Mouse (Mus musculus): ENCODE data around the gene Gpam. TPM values are rescaled to one million over a fixed set of nuclear protein-coding genes. Genes with fewer than 3 reads are reported as not detected.
A peak's percentile ranks its signal among the peaks of the same experiment; 100 is the strongest.
"Not testable (repeated sequence)": the region's sequence is repeated elsewhere in the genome, so short reads cannot be mapped to it uniquely, and the experiment has no call there.

Gpam gene
- total RNA-seq (2022), result 100 to 1,000 TPM in 3 of 4 experiments, 10 to 100 TPM in 1; 77.4 to 450 (median 220) TPM

- no peak for DNase-seq
Measured at GRCm38 (mm10) chr19:55127072-55127718, at the start of gene Gpam. TSS of gene Gpam (minus strand) at chr19:55127238.

DNA sequence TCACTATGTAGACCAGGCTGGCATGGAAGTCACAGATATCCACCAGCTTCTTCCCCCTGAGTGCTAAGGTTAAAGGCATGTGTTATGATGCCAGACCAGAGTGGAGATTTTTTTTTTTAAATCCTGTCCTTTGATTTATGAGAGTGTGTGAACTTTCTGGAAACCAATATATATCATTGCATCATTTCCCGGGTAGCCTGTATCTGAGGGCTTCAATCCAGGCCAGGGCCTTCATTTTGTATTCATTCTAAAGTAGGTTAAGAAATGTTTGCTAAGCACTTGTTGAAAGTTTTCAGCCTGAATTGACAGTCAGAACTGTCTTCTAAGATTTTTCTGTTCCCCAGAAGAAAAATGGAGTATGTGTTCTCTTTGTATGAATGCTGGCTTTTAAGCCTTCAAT, 44.5 kb upstream of the Gpam start:
- no peak for DNase-seq

- no peak for DNase-seq
Measured at GRCm38 (mm10) chr19:55170399-55170798, 43.4 kb upstream of the Gpam start.

DNA sequence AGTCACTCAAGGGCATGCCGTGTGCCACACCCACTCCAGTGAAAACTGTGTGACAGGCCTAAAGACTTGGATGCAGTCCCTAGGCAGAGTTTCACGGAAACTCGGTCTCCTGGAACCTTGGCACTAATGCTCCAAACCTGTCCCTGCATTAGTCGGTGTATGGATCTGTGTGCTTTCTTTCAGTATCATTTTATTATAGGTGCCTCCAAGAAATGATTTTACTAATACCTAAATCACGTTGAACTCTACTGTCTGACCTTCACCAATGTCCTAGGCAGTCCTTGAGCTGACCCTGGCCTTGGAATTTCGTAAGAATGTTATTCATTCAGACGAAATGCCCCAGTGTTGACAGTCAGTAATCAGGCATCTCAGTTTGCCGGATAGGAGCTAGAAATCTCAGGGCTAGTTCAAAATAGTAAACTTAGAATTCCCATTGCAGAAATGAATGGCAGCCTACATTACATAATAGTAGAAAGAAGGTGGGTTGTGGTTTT, 42.2 kb upstream of the Gpam start:
- DNase-seq, result peak; percentile 57

DNA sequence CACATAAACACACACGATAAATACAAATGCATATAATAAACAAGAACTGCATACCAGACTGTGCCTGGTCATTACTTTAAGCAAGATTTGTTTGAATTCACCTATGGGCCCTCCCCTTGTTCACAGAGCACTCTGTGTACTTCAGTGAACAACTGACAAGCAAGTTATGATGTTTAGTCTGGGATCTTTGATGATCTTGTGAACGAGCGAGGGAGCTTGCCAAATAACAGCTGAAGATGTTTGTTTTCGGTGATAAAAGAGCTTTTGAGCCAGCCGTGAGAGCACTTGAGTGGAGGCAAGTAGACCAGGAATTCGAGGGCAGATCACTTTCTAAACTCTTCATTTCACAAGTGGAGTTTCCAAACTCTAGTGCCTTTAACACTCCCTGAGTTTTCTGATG, 41.3 kb upstream of the Gpam start:
- DNase-seq, result no peak

- no peak for DNase-seq
Measured at GRCm38 (mm10) chr19:55167741-55168140, 40.7 kb upstream of the Gpam start.

- no peak for DNase-seq
Measured at GRCm38 (mm10) chr19:55166741-55167140, 39.7 kb upstream of the Gpam start.

- no peak for DNase-seq
Measured at GRCm38 (mm10) chr19:55165954-55166353, 38.9 kb upstream of the Gpam start.

GRCm38 (mm10) chr19:55165183-55165865, 38.3 kb upstream of the Gpam start:
- DNase-seq, result peak; percentile 54

GRCm38 (mm10) chr19:55164162-55164561, 37.1 kb upstream of the Gpam start:
- no peak for DNase-seq

GRCm38 (mm10) chr19:55162271-55162670, 35.2 kb upstream of the Gpam start:
- no peak for DNase-seq

- no peak for DNase-seq
Measured at GRCm38 (mm10) chr19:55159826-55160225, 32.8 kb upstream of the Gpam start.

DNA sequence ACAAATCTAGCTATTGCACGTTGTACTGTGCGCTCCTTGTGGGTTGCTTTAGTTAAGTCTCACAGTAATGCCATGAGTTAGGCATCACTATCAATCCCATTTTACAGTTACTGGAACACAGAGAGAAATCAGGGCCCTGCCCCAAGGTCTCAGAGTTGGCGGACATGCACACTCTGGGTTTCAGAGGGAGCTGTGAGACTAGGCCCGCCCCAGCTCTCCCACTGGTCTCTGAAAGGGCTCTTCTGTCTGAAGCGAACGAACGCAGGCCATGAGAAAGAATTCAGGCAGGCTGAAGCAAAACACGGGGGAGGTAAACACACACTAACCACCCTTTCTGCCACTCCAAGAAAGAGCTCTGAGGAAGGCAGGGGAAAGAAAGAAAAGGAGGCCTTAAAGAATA, 31.6 kb upstream of the Gpam start:
- peak; percentile 31 for DNase-seq

GRCm38 (mm10) chr19:55157029-55157428, 30.0 kb upstream of the Gpam start:
- DNase-seq, result no peak

GRCm38 (mm10) chr19:55152983-55153382, 25.9 kb upstream of the Gpam start:
- DNase-seq, result no peak

- not testable (repeated sequence) for DNase-seq
Measured at GRCm38 (mm10) chr19:55152274-55152673, 25.2 kb upstream of the Gpam start.

DNA sequence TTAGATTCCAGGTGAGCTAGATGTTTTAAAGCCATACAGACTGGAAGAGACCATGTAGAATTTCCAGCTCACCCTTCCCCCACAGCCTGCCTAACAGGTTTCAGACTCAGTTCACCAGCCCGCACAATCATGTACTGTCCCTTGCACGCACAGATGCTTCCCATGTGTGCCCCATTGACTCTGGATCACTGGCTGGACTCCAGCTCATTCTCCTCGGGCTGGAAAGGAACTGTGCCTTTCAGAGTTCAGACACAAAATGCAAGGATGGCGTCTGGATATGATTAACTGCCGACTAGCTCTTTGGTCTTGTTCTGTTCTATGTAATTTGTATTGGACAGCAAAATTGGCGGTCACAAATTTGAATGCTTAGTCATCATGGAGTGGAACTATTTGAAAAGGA, 22.6 kb upstream of the Gpam start:
- no peak for DNase-seq

- DNase-seq, result no peak
Measured at GRCm38 (mm10) chr19:55148109-55148508, 21.1 kb upstream of the Gpam start.

DNA sequence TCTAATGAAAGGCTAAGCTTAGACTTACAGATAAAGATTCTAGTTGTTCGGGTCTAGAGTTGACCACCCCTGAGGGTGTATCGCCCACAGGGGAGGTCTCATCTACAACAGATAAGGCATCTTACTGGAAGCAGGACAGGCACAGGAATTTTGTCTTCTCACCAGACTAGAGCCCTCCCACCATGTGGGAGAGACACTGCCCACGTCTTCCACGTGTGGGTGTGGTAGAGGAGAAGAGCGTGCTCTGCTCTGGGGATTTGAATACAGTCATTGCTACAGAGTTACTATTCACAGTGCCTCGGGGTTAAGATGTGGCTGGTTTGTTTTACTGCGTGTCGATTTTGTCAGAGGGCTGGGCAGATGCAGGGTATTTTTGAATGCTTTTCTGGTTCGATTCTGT, 20.5 kb upstream of the Gpam start:
- DNase-seq, result no peak

- no peak for DNase-seq
Measured at GRCm38 (mm10) chr19:55145136-55145535, 18.1 kb upstream of the Gpam start.

GRCm38 (mm10) chr19:55144691-55145090, 17.7 kb upstream of the Gpam start:
- DNase-seq, result no peak

DNA sequence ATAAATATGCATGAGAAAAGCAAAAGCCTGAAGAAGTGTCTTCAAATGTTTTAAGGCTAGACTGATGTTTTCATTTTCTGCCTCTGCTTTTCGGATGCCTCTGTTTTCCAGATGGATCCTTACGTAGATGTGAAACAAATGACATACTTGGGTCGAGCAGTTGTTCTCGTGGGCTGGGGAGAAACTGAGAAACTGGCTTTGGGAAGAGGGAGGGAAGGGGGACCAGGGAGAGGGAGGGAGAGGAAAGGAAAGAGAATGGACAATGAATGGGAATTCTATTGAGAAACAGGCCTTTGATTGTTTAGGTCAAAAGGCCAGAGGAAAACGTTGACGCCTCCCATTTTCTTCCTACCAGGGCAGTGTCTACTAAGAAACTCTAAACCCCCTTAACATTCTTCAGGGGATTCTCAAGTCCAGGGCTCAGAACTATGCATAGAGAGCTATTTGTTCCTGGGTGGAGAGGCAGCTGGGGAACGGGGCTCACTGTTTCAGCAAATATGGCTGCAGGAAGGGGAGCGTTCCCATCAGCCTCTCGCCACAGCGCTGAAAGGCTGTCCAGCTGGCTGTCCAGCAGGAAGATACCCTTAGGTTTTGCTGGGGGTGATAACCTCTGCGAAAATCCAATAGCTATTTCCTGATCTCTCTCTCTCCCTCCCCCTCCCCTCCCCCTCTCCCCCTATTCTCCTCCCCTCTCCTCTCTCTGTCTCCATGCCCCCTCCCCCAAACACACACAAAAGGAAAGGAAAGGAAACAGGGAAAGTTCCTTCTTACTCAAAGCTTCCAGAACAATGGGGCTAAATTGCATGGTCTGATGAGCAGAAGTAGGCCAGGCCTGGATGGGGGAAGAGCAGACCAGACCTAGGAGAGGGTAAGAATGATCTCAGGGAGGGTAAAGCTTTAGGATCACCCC, 16.6 kb upstream of the Gpam start:
- no peak for DNase-seq

DNA sequence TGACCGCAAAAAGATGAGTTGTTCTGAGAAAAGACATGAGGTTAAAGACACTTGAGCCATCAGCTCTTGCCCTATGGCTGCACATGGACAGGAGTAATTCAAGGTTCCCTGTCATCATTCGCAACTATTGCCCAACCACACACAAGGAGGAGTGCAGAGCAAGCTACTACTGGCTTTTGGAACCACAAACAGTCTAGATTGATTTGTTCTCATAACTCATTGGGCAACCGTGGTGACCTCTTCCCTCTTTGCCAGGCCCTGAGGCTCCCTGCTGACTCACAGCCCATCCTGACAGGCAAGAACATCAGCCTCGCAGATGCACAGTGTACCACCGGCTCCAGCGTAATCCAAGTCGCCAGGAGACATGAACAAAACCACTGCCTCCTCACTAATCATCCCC, 12.3 kb upstream of the Gpam start:
- DNase-seq, result peak; percentile 91
